Mouse (Mus musculus): Measurements from ENCODE around the gene Polr3b.

Polr3b gene

GRCm38 (mm10) chr10:84707752-84708530, 85.8 kb downstream of the Polr3b start:
- no peak for DNase-seq (ENCODE audit: low spot score in 2 of 2)

- no peak for DNase-seq (ENCODE audit: low spot score in 2 of 2)
Measured at GRCm38 (mm10) chr10:84710192-84710591, 88.1 kb downstream of the Polr3b start.

- DNase-seq (ENCODE audit: low spot score in 2 of 2): no peak
Measured at GRCm38 (mm10) chr10:84710827-84711226, 88.7 kb downstream of the Polr3b start.

- no peak for DNase-seq (ENCODE audit: low spot score in 2 of 2)
Measured at GRCm38 (mm10) chr10:84711479-84711878, 89.4 kb downstream of the Polr3b start.

- DNase-seq (ENCODE audit: low spot score in 2 of 2): no peak
Measured at GRCm38 (mm10) chr10:84711940-84712339, 89.8 kb downstream of the Polr3b start.

- DNase-seq (ENCODE audit: low spot score in 2 of 2): no peak
Measured at GRCm38 (mm10) chr10:84712532-84712931, 90.4 kb downstream of the Polr3b start.

- DNase-seq (ENCODE audit: low spot score in 2 of 2): no peak
Measured at GRCm38 (mm10) chr10:84713043-84713442, 91.0 kb downstream of the Polr3b start.

GRCm38 (mm10) chr10:84715639-84716038, 93.5 kb downstream of the Polr3b start:
- DNase-seq (ENCODE audit: low spot score in 2 of 2): no peak

GRCm38 (mm10) chr10:84716581-84716980, 94.5 kb downstream of the Polr3b start:
- DNase-seq (ENCODE audit: low spot score in 2 of 2): no peak

GRCm38 (mm10) chr10:84722711-84723110, 100.6 kb downstream of the Polr3b start:
- no peak for DNase-seq (ENCODE audit: low spot score in 2 of 2)

GRCm38 (mm10) chr10:84727005-84727404, 104.9 kb downstream of the Polr3b start:
- DNase-seq (ENCODE audit: low spot score in 2 of 2): no peak

GRCm38 (mm10) chr10:84727760-84728159, 105.7 kb downstream of the Polr3b start:
- DNase-seq (ENCODE audit: low spot score in 2 of 2): no peak

- no peak for DNase-seq (ENCODE audit: low spot score in 2 of 2)
Measured at GRCm38 (mm10) chr10:84730078-84730477, 108.0 kb downstream of the Polr3b start.

- no peak for DNase-seq (ENCODE audit: low spot score in 2 of 2)
Measured at GRCm38 (mm10) chr10:84730956-84731355, 108.9 kb downstream of the Polr3b start.

- no peak for DNase-seq (ENCODE audit: low spot score in 2 of 2)
Measured at GRCm38 (mm10) chr10:84733511-84733910, 111.4 kb downstream of the Polr3b start.

GRCm38 (mm10) chr10:84754851-84755785, 133.0 kb downstream of the Polr3b start:
- no peak for DNase-seq (ENCODE audit: low spot score in 2 of 2)

GRCm38 (mm10) chr10:84755786-84756203, 133.7 kb downstream of the Polr3b start, which contains the start of gene Rfx4:
Rfx4 (plus strand) TSS chr10:84756062.
- DNase-seq (ENCODE audit: low spot score in 2 of 2): no peak

GRCm38 (mm10) chr10:84756435-84757095, 134.5 kb downstream of the Polr3b start:
- no peak for DNase-seq (ENCODE audit: low spot score in 2 of 2)

- DNase-seq (ENCODE audit: low spot score in 2 of 2): no peak
Measured at GRCm38 (mm10) chr10:84757426-84758199, 135.5 kb downstream of the Polr3b start.

- no peak for DNase-seq (ENCODE audit: low spot score in 2 of 2)
Measured at GRCm38 (mm10) chr10:84758200-84758468, 136.0 kb downstream of the Polr3b start.

All from spleen, postnatal 36 days (tissue).